26 mouse cellular contexts compared by ENCODE assay signal in the genomic region with DNA sequence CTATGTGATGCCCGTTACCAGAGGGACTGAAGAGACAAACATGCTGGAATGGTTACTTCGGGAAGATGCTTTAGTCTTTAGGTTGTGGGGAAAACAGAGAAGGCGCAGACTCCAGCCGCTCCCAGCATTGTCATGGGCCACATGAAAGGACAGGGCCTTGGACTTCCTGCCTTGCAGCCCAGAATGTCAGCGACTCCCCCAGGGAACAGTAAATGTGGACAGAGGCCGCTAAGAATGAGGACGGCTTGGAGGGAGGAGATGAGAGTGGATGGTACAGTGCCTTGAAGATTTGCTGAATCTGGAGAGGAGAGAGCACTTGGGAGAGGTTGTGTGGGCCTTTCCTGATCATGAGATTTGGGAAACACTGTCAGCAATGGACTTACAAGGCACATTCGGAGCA.
DNase-seq lines count a peak whose midpoint lies in the region; ATAC-seq and TF ChIP-seq lines count a peak whose summit lies in the region.
"Had no signal": no experiment of that assay in that cellular context is flagged by ENCODE, and none has a peak within 500 bp of the region (broad histone marks: within the 10 kb centered on the region; RNA-seq: fewer than 3 reads in every experiment).

No protein-coding gene starts in this region.

- WGBS in heart, embryonic 14.5 days: 63% methylated on average over 8 of the region's 8 CpGs
- 47% methylated on average over 8 of the region's 8 CpGs for WGBS in kidney, postnatal 0 days
- 54% methylated on average over 8 of the region's 8 CpGs for WGBS in heart, postnatal 0 days
- WGBS in stomach, embryonic 14.5 days: 70% methylated on average over 8 of the region's 8 CpGs

- no peak overlapping the region for H3K9ac ChIP-seq in heart, embryonic 14.5 days (ENCODE audit: low read length)
- H3K9ac ChIP-seq in kidney, postnatal 0 days (ENCODE audit: low read depth, low read length): no peak overlapping the region
- no peak overlapping the region for H3K9ac ChIP-seq in heart, postnatal 0 days (replicated peaks; ENCODE audit: low read depth, low read length)
- H3K9ac ChIP-seq in stomach, embryonic 14.5 days (replicated peaks; ENCODE audit: low read depth, low read length): no peak overlapping the region
- H3K9ac ChIP-seq: hindbrain, embryonic 13.5 days; limb, embryonic 15.5 days; liver, embryonic 14.5 days; lung, embryonic 15.5 days; neural tube, embryonic 12.5 days had no signal

- H3K4me3 ChIP-seq in heart, embryonic 14.5 days (ENCODE audit: control insufficient read depth in 1 of 2, insufficient read depth in 1 of 2, low read depth in 1 of 2, low read length in 2 of 2): no peak overlapping the region
- no peak overlapping the region for H3K4me3 ChIP-seq in kidney, postnatal 0 days (replicated peaks; ENCODE audit: low read depth, low read length)
- no peak overlapping the region for H3K4me3 ChIP-seq in heart, postnatal 0 days (ENCODE audit: low read depth, low read length)
- no peak overlapping the region for H3K4me3 ChIP-seq in stomach, embryonic 14.5 days (ENCODE audit: low read depth, low read length)
- H3K4me3 ChIP-seq: forebrain, embryonic 10.5 days; hindbrain, embryonic 13.5 days; limb, embryonic 15.5 days; lung, embryonic 15.5 days; megakaryocyte, embryonic 14.5 days; neural tube, embryonic 12.5 days had no signal

- no peaks in the 10 kb centered on the region for H3K27me3 ChIP-seq in heart, embryonic 14.5 days (ENCODE audit: control insufficient read depth, insufficient read depth, low read length)
- no peaks in the 10 kb centered on the region for H3K27me3 ChIP-seq in kidney, postnatal 0 days (ENCODE audit: insufficient read depth, low read length)
- H3K27me3 ChIP-seq in heart, postnatal 0 days (ENCODE audit: control insufficient read depth, insufficient read depth, low read length): no peaks in the 10 kb centered on the region
- no peaks in the 10 kb centered on the region for H3K27me3 ChIP-seq in stomach, embryonic 14.5 days (ENCODE audit: control insufficient read depth, insufficient read depth, low read length)
- H3K27me3 ChIP-seq: hindbrain, embryonic 13.5 days; limb, embryonic 15.5 days; lung, embryonic 15.5 days; neural tube, embryonic 12.5 days had no signal

- no peak for TF ChIP-seq EP300 in heart, postnatal 0 days (IDR thresholded peaks at IDR 0.05; ENCODE audit: low read depth)

- H3K36me3 ChIP-seq in heart, embryonic 14.5 days (ENCODE audit: control insufficient read depth, insufficient read depth, low read length): no peaks in the 10 kb centered on the region
- H3K36me3 ChIP-seq in kidney, postnatal 0 days (ENCODE audit: insufficient read depth, low read length): no peaks in the 10 kb centered on the region
- no peaks in the 10 kb centered on the region for H3K36me3 ChIP-seq in heart, postnatal 0 days (replicated peaks; ENCODE audit: control insufficient read depth, insufficient read depth, low read length)
- H3K36me3 ChIP-seq in stomach, embryonic 14.5 days (ENCODE audit: control insufficient read depth, insufficient read depth, low read length): no peaks in the 10 kb centered on the region
- H3K36me3 ChIP-seq: forebrain, embryonic 10.5 days; hindbrain, embryonic 13.5 days; limb, embryonic 15.5 days; lung, embryonic 15.5 days; neural tube, embryonic 12.5 days had no signal

- H3K27ac ChIP-seq in heart, embryonic 14.5 days (replicated peaks in 1 of 2; ENCODE audit: control insufficient read depth in 1 of 2, insufficient read depth in 1 of 2, low read depth in 2 of 2, low read length in 2 of 2): peak overlapping the region in 1 of 2 experiments; percentile 38; a peak in 3 of 4 replicates
- H3K27ac ChIP-seq in kidney, postnatal 0 days: no peak overlapping the region
- H3K27ac ChIP-seq in heart, postnatal 0 days (ENCODE audit: low read depth): peak overlapping the region; percentile 27
- H3K27ac ChIP-seq in stomach, embryonic 14.5 days (ENCODE audit: low read length): peak overlapping the region; percentile 69; the same call in 1 of the 2 replicates
- H3K27ac ChIP-seq: forebrain, embryonic 10.5 days; hindbrain, embryonic 13.5 days; limb, embryonic 15.5 days; liver, embryonic 14.5 days; lung, embryonic 15.5 days; neural tube, embryonic 12.5 days had no signal

- no peak for DNase-seq in heart, adult 8-10 months (ENCODE audit: low spot score)
- DNase-seq in kidney, postnatal 0 days (ENCODE audit: low spot score): peak; percentile 19
- no peak for DNase-seq in kidney, postnatal 36 days
- no peak for DNase-seq in heart, postnatal 0 days (ENCODE audit: low spot score)
- no peak for DNase-seq in cerebellum, adult 11-12 months
- DNase-seq: adrenal gland, adult 2 months; cerebellum, adult 18-20 months; cerebellum, postnatal 14 days; gastrocnemius, postnatal 25 days; layer of hippocampus, adult 9-11 months; lung, postnatal 36 days; midbrain, embryonic 14.5 days; right cerebral cortex, postnatal 25 days; spleen, adult 18-20 months; thymus, adult 18-20 months; thymus, postnatal 4 days had no signal

- peak overlapping the region; percentile 16 for H3K4me2 ChIP-seq in heart, embryonic 14.5 days (ENCODE audit: low read length)
- no peak overlapping the region for H3K4me2 ChIP-seq in kidney, postnatal 0 days (ENCODE audit: low read length)
- H3K4me2 ChIP-seq in heart, postnatal 0 days (ENCODE audit: low read depth, low read length): no peak overlapping the region
- no peak overlapping the region for H3K4me2 ChIP-seq in stomach, embryonic 14.5 days (replicated peaks; ENCODE audit: low read depth, low read length)
- H3K4me2 ChIP-seq: hindbrain, embryonic 13.5 days; limb, embryonic 15.5 days; lung, embryonic 15.5 days; neural tube, embryonic 12.5 days had no signal

- no peak for TF ChIP-seq CTCF in kidney, postnatal 0 days (IDR thresholded peaks at IDR 0.05; ENCODE audit: low read depth)
- TF ChIP-seq CTCF in heart, postnatal 0 days (IDR thresholded peaks at IDR 0.05; ENCODE audit: low read depth): no peak

- H3K9me3 ChIP-seq in heart, embryonic 14.5 days (ENCODE audit: control insufficient read depth, low read length): no peaks in the 10 kb centered on the region
- no peaks in the 10 kb centered on the region for H3K9me3 ChIP-seq in kidney, postnatal 0 days (replicated peaks; ENCODE audit: low read length)
- no peaks in the 10 kb centered on the region for H3K9me3 ChIP-seq in heart, postnatal 0 days (replicated peaks; ENCODE audit: control insufficient read depth, low read length)
- H3K9me3 ChIP-seq in stomach, embryonic 14.5 days (ENCODE audit: control insufficient read depth, low read depth, low read length): no peaks in the 10 kb centered on the region
- H3K9me3 ChIP-seq: forebrain, embryonic 10.5 days; hindbrain, embryonic 13.5 days; limb, embryonic 15.5 days; lung, embryonic 15.5 days; megakaryocyte, embryonic 14.5 days; neural tube, embryonic 12.5 days had no signal

- no peak for ATAC-seq in heart, embryonic 14.5 days (ENCODE audit: insufficient number of reproducible peaks, insufficient read depth, low FRiP score, low read depth)
- no peak for ATAC-seq in kidney, postnatal 0 days (replicated peaks; ENCODE audit: low FRiP score, low read depth)
- ATAC-seq in heart, postnatal 0 days (ENCODE audit: insufficient read depth, low read depth): no peak; the same call in 1 of the 2 replicates
- ATAC-seq in stomach, embryonic 14.5 days (ENCODE audit: insufficient number of reproducible peaks, insufficient read depth, low FRiP score, low read depth): no peak
- ATAC-seq: forebrain, embryonic 16.5 days had no signal

- H3K4me1 ChIP-seq in heart, embryonic 14.5 days (ENCODE audit: control insufficient read depth in 2 of 2, insufficient read depth in 2 of 2, low read length in 2 of 2): peaks cover 0 to 6% of the 10 kb centered on the region in 2 experiments; a peak in 2 of 4 replicates
- H3K4me1 ChIP-seq in kidney, postnatal 0 days (replicated peaks; ENCODE audit: insufficient read depth, low read length): no peaks in the 10 kb centered on the region
- H3K4me1 ChIP-seq in heart, postnatal 0 days (ENCODE audit: control insufficient read depth, insufficient read depth): no peaks in the 10 kb centered on the region
- peaks cover 10% of the 10 kb centered on the region; the same call in 1 of the 2 replicates for H3K4me1 ChIP-seq in stomach, embryonic 14.5 days (ENCODE audit: control insufficient read depth, insufficient read depth, low read length)
- H3K4me1 ChIP-seq: limb, embryonic 15.5 days; megakaryocyte, embryonic 14.5 days had no signal
